Mouse (Mus musculus) embryonic fibroblast, embryonic 13.5 days (primary cell): ENCODE data around the gene Dock4.

Experiments used
- CTCF ChIP-seq: IDR thresholded peaks from 2 replicates; pipeline ENCODE4 v1.5.1; 2011; ENCODE audit warnings: mild to moderate bottlenecking, control low read depth, low read length, moderate library complexity, borderline replicate concordance; ENCODE audit not compliant: insufficient read depth
- POLR2A ChIP-seq: IDR thresholded peaks from 2 replicates; pipeline ENCODE4 v1.6.1; 2011; ENCODE audit warnings: low read depth, mild to moderate bottlenecking, control low read depth, low read length, moderate library complexity

GRCm38 (mm10) chr12:40503520-40503919 lies 57.8 kb downstream of the Dock4 start:
- no peak for TF ChIP-seq CTCF
- no peak for TF ChIP-seq POLR2A
